ENCODE assay signal across 8 mouse cellular contexts in genomic region chr5:111419121-111419881, GRCm38 (mm10). TPM values are rescaled to one million over a fixed set of nuclear protein-coding genes. Genes with fewer than 3 reads are reported as not detected.
DNase-seq lines count a peak whose midpoint lies in the region; ATAC-seq and TF ChIP-seq lines count a peak whose summit lies in the region.

No protein-coding gene starts in this region.

- no peaks in the 10 kb centered on the region for H3K9me3 ChIP-seq in heart, embryonic 13.5 days
- H3K9me3 ChIP-seq in hindbrain, embryonic 12.5 days (replicated peaks) = no peaks in the 10 kb centered on the region
- H3K9me3 ChIP-seq in midbrain, embryonic 14.5 days (ENCODE audit: control insufficient read depth, low read length) = no peaks in the 10 kb centered on the region

- peaks cover 77% of the 10 kb centered on the region for H3K4me1 ChIP-seq in heart, embryonic 13.5 days
- H3K4me1 ChIP-seq in bone marrow, adult 2 months (ENCODE audit: control insufficient read depth, insufficient read depth, low read length) = no peaks in the 10 kb centered on the region; the same call in 1 of the 2 replicates
- peaks cover 57% of the 10 kb centered on the region for H3K4me1 ChIP-seq in hindbrain, embryonic 12.5 days
- H3K4me1 ChIP-seq in midbrain, embryonic 14.5 days (ENCODE audit: control insufficient read depth, insufficient read depth, low read length) = peaks cover 34% of the 10 kb centered on the region

- intact Hi-C loops in heart, postnatal 14 days (cut with DNase I) = loop anchor here (5.0 to 10.0 kb wide), 4 partner anchors 203 to 596 kb away; no protein-coding TSS in a partner anchor

- peak overlapping the region; percentile 92 for H3K4me3 ChIP-seq in heart, embryonic 13.5 days
- no peak overlapping the region for H3K4me3 ChIP-seq in bone marrow, adult 2 months (replicated peaks; ENCODE audit: control insufficient read depth, low read depth, low read length)
- peak overlapping the region; percentile 97 for H3K4me3 ChIP-seq in hindbrain, embryonic 12.5 days
- peak overlapping the region; percentile 98 for H3K4me3 ChIP-seq in midbrain, embryonic 14.5 days (replicated peaks; ENCODE audit: low read depth, low read length)

- H3K4me2 ChIP-seq in heart, embryonic 13.5 days = peak overlapping the region; percentile 94
- peak overlapping the region; percentile 99 for H3K4me2 ChIP-seq in hindbrain, embryonic 12.5 days (replicated peaks)
- H3K4me2 ChIP-seq in midbrain, embryonic 14.5 days (ENCODE audit: low read length) = peak overlapping the region; percentile 99

- no peak for DNase-seq in heart, postnatal 14 days
- peak; percentile 73 for DNase-seq in midbrain, embryonic 14.5 days
- no peak for DNase-seq in spleen, postnatal 14 days (ENCODE audit: low spot score in 2 of 2)
- DNase-seq in urinary bladder, postnatal 14 days (ENCODE audit: low spot score) = no peak
- DNase-seq in urinary bladder, postnatal 36 days (ENCODE audit: low spot score in 2 of 2) = no peak

- TF ChIP-seq CTCF in bone marrow, adult 2 months (IDR thresholded peaks at IDR 0.05; ENCODE audit: control insufficient read depth, insufficient read depth, low read length) = no peak

- peak; percentile 0; the same call in 1 of the 2 replicates for TF ChIP-seq POLR2A in bone marrow, adult 2 months (IDR thresholded peaks at IDR 0.05; ENCODE audit: borderline replicate concordance, control insufficient read depth, low read depth, low read length)

- H3K9ac ChIP-seq in heart, embryonic 13.5 days = peak overlapping the region; percentile 97
- H3K9ac ChIP-seq in hindbrain, embryonic 12.5 days = peak overlapping the region; percentile 96
- peak overlapping the region; percentile 99 for H3K9ac ChIP-seq in midbrain, embryonic 14.5 days (replicated peaks; ENCODE audit: low read length)

- peaks cover 47% of the 10 kb centered on the region for H3K27me3 ChIP-seq in heart, embryonic 13.5 days (replicated peaks)
- no peaks in the 10 kb centered on the region for H3K27me3 ChIP-seq in hindbrain, embryonic 12.5 days
- no peaks in the 10 kb centered on the region for H3K27me3 ChIP-seq in midbrain, embryonic 14.5 days (ENCODE audit: control insufficient read depth, insufficient read depth, low read length)

- H3K36me3 ChIP-seq in heart, embryonic 13.5 days = peaks cover 36% of the 10 kb centered on the region
- peaks cover 37% of the 10 kb centered on the region for H3K36me3 ChIP-seq in hindbrain, embryonic 12.5 days
- peaks cover 46% of the 10 kb centered on the region for H3K36me3 ChIP-seq in midbrain, embryonic 14.5 days (ENCODE audit: control insufficient read depth, insufficient read depth, low read length)

- ATAC-seq in heart, embryonic 13.5 days (ENCODE audit: extremely low read depth, insufficient number of reproducible peaks, low FRiP score, low TSS enrichment) = no peak
- ATAC-seq in hindbrain, embryonic 12.5 days (ENCODE audit: low FRiP score) = no peak
- no peak for ATAC-seq in midbrain, embryonic 14.5 days (ENCODE audit: low FRiP score, low TSS enrichment)

- no peak overlapping the region for H3K27ac ChIP-seq in heart, embryonic 13.5 days (replicated peaks)
- no peak overlapping the region; the same call in 1 of the 2 replicates for H3K27ac ChIP-seq in bone marrow, adult 2 months (ENCODE audit: control insufficient read depth, insufficient read depth, low read depth, low read length, poor library complexity)
- peak overlapping the region; percentile 99 for H3K27ac ChIP-seq in hindbrain, embryonic 12.5 days
- peak overlapping the region; percentile 98 for H3K27ac ChIP-seq in midbrain, embryonic 14.5 days (replicated peaks; ENCODE audit: low read depth, low read length)

- WGBS in heart, embryonic 13.5 days = 12% methylated on average over 42 of the region's 42 CpGs
- 73% methylated on average over 42 of the region's 42 CpGs for WGBS in bone marrow, adult 2 months
- WGBS in hindbrain, embryonic 12.5 days = 3% methylated on average over 42 of the region's 42 CpGs
- under 1% methylated on average over 41 of the region's 42 CpGs for WGBS in midbrain, embryonic 14.5 days

RNA-seq across cellular contexts. Expression of gene Mn1, which starts 2.1 kb away (rescaled TPM):
- 7.2 and 8.2 TPM in 2 replicates for polyA plus RNA-seq in heart, embryonic 13.5 days (2015; fragmentation: Nextera tagmentation; extraction: Ambion mirVana)
- total RNA-seq in heart, postnatal 14 days (2021) = 10 to 100 TPM; 17.3 to 18.3 TPM
- 0.75 and 1.7 TPM in 2 replicates for polyA plus RNA-seq in bone marrow, adult 2 months (2011; ENCODE audit: insufficient read depth, insufficient read length, low replicate concordance, missing spikeins)
- 61.0 and 62.7 TPM in 2 replicates for polyA plus RNA-seq in hindbrain, embryonic 12.5 days (2016; fragmentation: Nextera tagmentation; extraction: Ambion mirVana)
- 51.7 and 69.2 TPM in 2 replicates for polyA plus RNA-seq in midbrain, embryonic 14.5 days (2014; fragmentation: Nextera tagmentation; extraction: Ambion mirVana)

Comparison
In these comparisons a context has a peak if more than half of its experiments do, and no peak if none do; other contexts are left out.
1. H3K27ac ChIP-seq: peak in hindbrain, embryonic 12.5 days (single experiment) and midbrain, embryonic 14.5 days (single experiment); none in heart, embryonic 13.5 days (single experiment) and bone marrow, adult 2 months (single experiment).
2. Peak in every context shown above with its lines, with median percentiles within 50 percentile points of each other: H3K4me2 ChIP-seq and H3K9ac ChIP-seq.